Comparison of ENCODE assay signal across 11 mouse cellular contexts in genomic region chr15:9131499-9131888, GRCm38 (mm10). TPM values are rescaled to one million over a fixed set of nuclear protein-coding genes. Genes with fewer than 3 reads are reported as not detected.
DNase-seq lines count a peak whose midpoint lies in the region; ATAC-seq and TF ChIP-seq lines count a peak whose summit lies in the region.
"Had no signal": no experiment of that assay in that cellular context is flagged by ENCODE, and none has a peak within 500 bp of the region (broad histone marks: within the 10 kb centered on the region; RNA-seq: fewer than 3 reads in every experiment).

No protein-coding gene starts in this region.

- H3K27ac ChIP-seq in liver, adult 2 months (replicated peaks; ENCODE audit: insufficient read depth, low read depth, low read length), result peak overlapping the region; percentile 39; the same call in 1 of the 2 replicates
- no peak overlapping the region for H3K27ac ChIP-seq in liver, embryonic 11.5 days (ENCODE audit: low read depth, low read length)
- H3K27ac ChIP-seq in bone marrow macrophage, adult 2 months (ENCODE audit: insufficient read depth, low read depth, low read length), result peak overlapping the region; percentile 100
- H3K27ac ChIP-seq in intestine, embryonic 14.5 days (ENCODE audit: low read depth), result peak overlapping the region; percentile 64
- H3K27ac ChIP-seq in midbrain, postnatal 0 days (ENCODE audit: low read depth, low read length), result 0 out of 2 replicates have a peak overlapping the region, but pooled peaks have one; percentile 33
- H3K27ac ChIP-seq: heart, embryonic 13.5 days; midbrain, embryonic 12.5 days had no signal

- H3K27me3 ChIP-seq in liver, adult 2 months (ENCODE audit: control insufficient read depth, insufficient read depth, low read length), result no peaks in the 10 kb centered on the region
- H3K27me3 ChIP-seq in liver, embryonic 11.5 days (replicated peaks; ENCODE audit: control insufficient read depth, insufficient read depth, low read length), result no peaks in the 10 kb centered on the region
- no peaks in the 10 kb centered on the region for H3K27me3 ChIP-seq in intestine, embryonic 14.5 days (replicated peaks; ENCODE audit: control insufficient read depth, insufficient read depth, low read length)
- no peaks in the 10 kb centered on the region for H3K27me3 ChIP-seq in midbrain, postnatal 0 days (ENCODE audit: insufficient read depth, low read length)
- H3K27me3 ChIP-seq: heart, embryonic 13.5 days; midbrain, embryonic 12.5 days had no signal

- peak; percentile 48 for DNase-seq in liver, adult 2 months (ENCODE audit: extremely low read depth, low read depth, low spot score)
- no peak for DNase-seq in liver, embryonic 11.5 days (ENCODE audit: low spot score)
- no peak for DNase-seq in intestine, embryonic 14.5 days (ENCODE audit: low spot score)
- no peak for DNase-seq in midbrain, postnatal 0 days (ENCODE audit: low spot score)
- no peak for DNase-seq in frontal cortex, postnatal 14 days (ENCODE audit: low spot score in 2 of 2)
- DNase-seq: left cerebral cortex, postnatal 4 days had no signal

- 50% methylated on average over 4 of the region's 4 CpGs for WGBS in liver, adult 2 months
- 64% methylated on average over 4 of the region's 4 CpGs for WGBS in liver, embryonic 11.5 days
- 47% methylated on average over 4 of the region's 4 CpGs for WGBS in intestine, embryonic 14.5 days
- WGBS in midbrain, postnatal 0 days, result 80% methylated on average over 4 of the region's 4 CpGs

- no peak for TF ChIP-seq CTCF in liver, adult 2 months (IDR thresholded peaks at IDR 0.05; ENCODE audit: low read depth, low read length)
- TF ChIP-seq CTCF in bone marrow macrophage, adult 2 months (IDR thresholded peaks at IDR 0.05; ENCODE audit: low read depth, low read length), result no peak
- TF ChIP-seq CTCF in midbrain, postnatal 0 days (IDR thresholded peaks at IDR 0.05), result no peak

- H3K9ac ChIP-seq in liver, adult 2 months (ENCODE audit: low read depth, low read length), result no peak overlapping the region
- H3K9ac ChIP-seq in liver, embryonic 11.5 days (ENCODE audit: low read depth, low read length), result no peak overlapping the region
- H3K9ac ChIP-seq in intestine, embryonic 14.5 days (ENCODE audit: low read length), result no peak overlapping the region
- H3K9ac ChIP-seq in midbrain, postnatal 0 days (replicated peaks; ENCODE audit: low read length, poor library complexity, severe bottlenecking), result no peak overlapping the region
- H3K9ac ChIP-seq: forebrain, postnatal 0 days; heart, embryonic 13.5 days; midbrain, embryonic 12.5 days had no signal

- no peak for TF ChIP-seq POLR2A in liver, adult 2 months (IDR thresholded peaks at IDR 0.05; ENCODE audit: extremely low read depth, insufficient read depth, low read length)
- TF ChIP-seq POLR2A in bone marrow macrophage, adult 2 months (IDR thresholded peaks at IDR 0.05; ENCODE audit: borderline replicate concordance, low read depth, low read length), result no peak

- no peaks in the 10 kb centered on the region for H3K9me3 ChIP-seq in liver, embryonic 11.5 days (ENCODE audit: control insufficient read depth, low read length)
- no peaks in the 10 kb centered on the region for H3K9me3 ChIP-seq in intestine, embryonic 14.5 days (ENCODE audit: control insufficient read depth, low read length)
- no peaks in the 10 kb centered on the region for H3K9me3 ChIP-seq in midbrain, postnatal 0 days (ENCODE audit: low read length)
- H3K9me3 ChIP-seq: heart, embryonic 13.5 days; midbrain, embryonic 12.5 days had no signal

- no peaks in the 10 kb centered on the region for H3K36me3 ChIP-seq in liver, adult 2 months (ENCODE audit: control insufficient read depth, insufficient read depth, low read length)
- H3K36me3 ChIP-seq in liver, embryonic 11.5 days (ENCODE audit: control insufficient read depth, insufficient read depth, low read length), result peaks cover 32% of the 10 kb centered on the region
- H3K36me3 ChIP-seq in intestine, embryonic 14.5 days (ENCODE audit: control insufficient read depth, insufficient read depth, low read length), result peaks cover 69% of the 10 kb centered on the region
- peaks cover 19% of the 10 kb centered on the region for H3K36me3 ChIP-seq in midbrain, postnatal 0 days (ENCODE audit: insufficient read depth, low read length)

- no peak overlapping the region for H3K4me2 ChIP-seq in liver, embryonic 11.5 days
- H3K4me2 ChIP-seq in intestine, embryonic 14.5 days (ENCODE audit: low read length), result peak overlapping the region; percentile 2
- 0 out of 2 replicates have a peak overlapping the region, but pooled peaks have one; percentile 6 for H3K4me2 ChIP-seq in midbrain, postnatal 0 days (ENCODE audit: low read depth, low read length, poor library complexity, severe bottlenecking)
- H3K4me2 ChIP-seq: heart, embryonic 13.5 days; midbrain, embryonic 12.5 days had no signal

- no peaks in the 10 kb centered on the region for H3K79me2 ChIP-seq in liver, adult 2 months (ENCODE audit: control insufficient read depth, insufficient read depth, low read length)

- H3K4me3 ChIP-seq in liver, adult 2 months (ENCODE audit: insufficient read depth, low read depth, low read length), result no peak overlapping the region
- H3K4me3 ChIP-seq in liver, embryonic 11.5 days (ENCODE audit: low read depth, low read length), result no peak overlapping the region
- peak overlapping the region; percentile 49 for H3K4me3 ChIP-seq in bone marrow macrophage, adult 2 months (ENCODE audit: insufficient read depth, low read length)
- H3K4me3 ChIP-seq in intestine, embryonic 14.5 days (ENCODE audit: low read depth, low read length), result no peak overlapping the region
- no peak overlapping the region for H3K4me3 ChIP-seq in midbrain, postnatal 0 days (ENCODE audit: low read depth, low read length)
- H3K4me3 ChIP-seq: heart, embryonic 13.5 days; midbrain, embryonic 12.5 days had no signal

- H3K4me1 ChIP-seq in liver, adult 2 months (ENCODE audit: control insufficient read depth, insufficient read depth, low read length), result peaks cover 10% of the 10 kb centered on the region
- H3K4me1 ChIP-seq in liver, embryonic 11.5 days (replicated peaks; ENCODE audit: control insufficient read depth, insufficient read depth, low read length), result peaks cover 3% of the 10 kb centered on the region; the same call in 1 of the 2 replicates
- H3K4me1 ChIP-seq in bone marrow macrophage, adult 2 months (ENCODE audit: control insufficient read depth, insufficient read depth, low read length), result peaks cover 62% of the 10 kb centered on the region
- H3K4me1 ChIP-seq in intestine, embryonic 14.5 days (replicated peaks; ENCODE audit: control insufficient read depth, insufficient read depth, low read length), result peaks cover 24% of the 10 kb centered on the region
- H3K4me1 ChIP-seq in midbrain, postnatal 0 days (ENCODE audit: insufficient read depth, low read length), result no peaks in the 10 kb centered on the region
- H3K4me1 ChIP-seq: midbrain, embryonic 12.5 days had no signal

- ATAC-seq in liver, embryonic 11.5 days (replicated peaks; ENCODE audit: low FRiP score), result no peak
- ATAC-seq in intestine, embryonic 14.5 days (replicated peaks; ENCODE audit: low FRiP score, low TSS enrichment, low read depth), result peak; percentile 17; the same call in 1 of the 2 replicates
- ATAC-seq in midbrain, postnatal 0 days (ENCODE audit: low FRiP score), result 0 out of 2 replicates have a peak, but pooled peaks have one; percentile 1
- ATAC-seq in cerebellum, adult (ENCODE audit: insufficient number of reproducible peaks, low FRiP score, low TSS enrichment), result no peak

RNA-seq across cellular contexts. Expression of gene Lmbrd2, which starts 8.9 kb away (rescaled TPM):
- total RNA-seq in liver, adult 2 months (2014; rRNA removed), result 38.4 and 40.8 TPM in 2 replicates
- 17.0 and 23.7 TPM in 2 replicates for polyA plus RNA-seq in liver, adult 2 months (2012; rRNA removed)
- polyA plus RNA-seq in liver, embryonic 11.5 days (2014; fragmentation: Nextera tagmentation; extraction: Ambion mirVana), result 2.9 and 4.6 TPM in 2 replicates
- polyA plus RNA-seq in bone marrow macrophage, adult 2 months (2012; ENCODE audit: insufficient read depth, insufficient read length, missing spikeins), result 20.5 and 20.6 TPM in 2 replicates
- 4.6 and 4.9 TPM in 2 replicates for polyA plus RNA-seq in intestine, embryonic 14.5 days (2014; fragmentation: Nextera tagmentation; extraction: Ambion mirVana)
- 20.7 and 25.4 TPM in 2 replicates for total RNA-seq in midbrain, postnatal 0 days (2014; rRNA removed)
- 2.9 and 3.3 TPM in 2 replicates for polyA plus RNA-seq in midbrain, postnatal 0 days (2015; fragmentation: Nextera tagmentation; extraction: Ambion mirVana)

RNA-seq across cellular contexts. Expression of gene Skp2, which starts 23.7 kb away (rescaled TPM):
- total RNA-seq in liver, adult 2 months (2014; rRNA removed), result 1.6 and 1.7 TPM in 2 replicates
- polyA plus RNA-seq in liver, adult 2 months (2012; rRNA removed), result 0.29 and 0.62 TPM in 2 replicates
- 73.8 and 81.1 TPM in 2 replicates for polyA plus RNA-seq in liver, embryonic 11.5 days (2014; fragmentation: Nextera tagmentation; extraction: Ambion mirVana)
- 14.2 and 14.4 TPM in 2 replicates for polyA plus RNA-seq in bone marrow macrophage, adult 2 months (2012; ENCODE audit: insufficient read depth, insufficient read length, missing spikeins)
- 73.2 and 86.4 TPM in 2 replicates for polyA plus RNA-seq in intestine, embryonic 14.5 days (2014; fragmentation: Nextera tagmentation; extraction: Ambion mirVana)
- 7.7 and 9.3 TPM in 2 replicates for total RNA-seq in midbrain, postnatal 0 days (2014; rRNA removed)
- 7.8 and 7.9 TPM in 2 replicates for polyA plus RNA-seq in midbrain, postnatal 0 days (2015; fragmentation: Nextera tagmentation; extraction: Ambion mirVana)

Comparison
In these comparisons a context has a peak if more than half of its experiments do, and no peak if none do; other contexts are left out.
1. ATAC-seq: peak in intestine, embryonic 14.5 days (single experiment) and midbrain, postnatal 0 days (single experiment); none in liver, embryonic 11.5 days (single experiment) and cerebellum, adult (single experiment).